Mouse (Mus musculus) thymus, postnatal 0 days (tissue): ENCODE measurements around the gene Celsr1. TPM values are rescaled to one million over a fixed set of nuclear protein-coding genes. Genes with fewer than 3 reads are reported as not detected.

Source experiments
- DNase-seq: peaks from one replicate; pipeline ENCODE4 v3.0.0-alpha.2; 2015; ENCODE audit warnings: low spot score
- polyA plus RNA-seq: library from polyadenylated mRNA; unstranded; fragments of >200 nt; fragmentation: Nextera tagmentation; extraction: Ambion mirVana; gene quantifications from 2 replicates; pipeline ENCODE4 v1.2.1, GENCODE M21; 2015

The Celsr1 gene
- polyA plus RNA-seq, 1 experiment from 2014 or later: 3.6 TPM

- DNase-seq: no peak
Observed at GRCm38 (mm10) chr15:85996031-85996765, 37.4 kb downstream of the Celsr1 start.

- DNase-seq: no peak
Observed at GRCm38 (mm10) chr15:85994906-85995608, 38.5 kb downstream of the Celsr1 start.

- DNase-seq: no peak
Observed at GRCm38 (mm10) chr15:85993931-85994583, 39.5 kb downstream of the Celsr1 start.

- DNase-seq: no peak
Observed at GRCm38 (mm10) chr15:85993386-85993785, 40.2 kb downstream of the Celsr1 start.

GRCm38 (mm10) chr15:85992125-85992495, 41.5 kb downstream of the Celsr1 start:
- no peak for DNase-seq

- no peak for DNase-seq
Observed at GRCm38 (mm10) chr15:85991453-85992124, 42.0 kb downstream of the Celsr1 start.

- peak; percentile 58 for DNase-seq
Observed at GRCm38 (mm10) chr15:85990696-85991443, 42.7 kb downstream of the Celsr1 start.

- DNase-seq: no peak
Observed at GRCm38 (mm10) chr15:85987896-85988295, 45.7 kb downstream of the Celsr1 start.

GRCm38 (mm10) chr15:85986170-85986569, 47.4 kb downstream of the Celsr1 start:
- no peak for DNase-seq

GRCm38 (mm10) chr15:85985601-85986000, 48.0 kb downstream of the Celsr1 start:
- no peak for DNase-seq

GRCm38 (mm10) chr15:85983131-85983530, 50.4 kb downstream of the Celsr1 start:
- peak; percentile 77 for DNase-seq

GRCm38 (mm10) chr15:85982416-85982775, 51.2 kb downstream of the Celsr1 start:
- DNase-seq: no peak

- peak; percentile 89 for DNase-seq
Observed at GRCm38 (mm10) chr15:85981768-85982415, 51.7 kb downstream of the Celsr1 start.

GRCm38 (mm10) chr15:85977086-85977485, 56.5 kb downstream of the Celsr1 start:
- peak; percentile 18 for DNase-seq

GRCm38 (mm10) chr15:85975746-85976145, 57.8 kb downstream of the Celsr1 start:
- no peak for DNase-seq

GRCm38 (mm10) chr15:85971596-85971995, 62.0 kb downstream of the Celsr1 start:
- no peak for DNase-seq

- no peak for DNase-seq
Observed at GRCm38 (mm10) chr15:85970441-85970840, 63.1 kb downstream of the Celsr1 start.

GRCm38 (mm10) chr15:85969707-85970153, 63.8 kb downstream of the Celsr1 start:
- no peak for DNase-seq

GRCm38 (mm10) chr15:85969291-85969690, 64.3 kb downstream of the Celsr1 start:
- no peak for DNase-seq

- no peak for DNase-seq
Observed at GRCm38 (mm10) chr15:85966032-85966431, 67.5 kb downstream of the Celsr1 start.
